Mouse (Mus musculus): Measurements from ENCODE around the gene Hdac9. TPM values are rescaled to one million over a fixed set of nuclear protein-coding genes. Genes with fewer than 3 reads are reported as not detected.

Gene Hdac9
- polyA plus RNA-seq, 1 experiment from 2014 or later, result 7.3 TPM

DNA sequence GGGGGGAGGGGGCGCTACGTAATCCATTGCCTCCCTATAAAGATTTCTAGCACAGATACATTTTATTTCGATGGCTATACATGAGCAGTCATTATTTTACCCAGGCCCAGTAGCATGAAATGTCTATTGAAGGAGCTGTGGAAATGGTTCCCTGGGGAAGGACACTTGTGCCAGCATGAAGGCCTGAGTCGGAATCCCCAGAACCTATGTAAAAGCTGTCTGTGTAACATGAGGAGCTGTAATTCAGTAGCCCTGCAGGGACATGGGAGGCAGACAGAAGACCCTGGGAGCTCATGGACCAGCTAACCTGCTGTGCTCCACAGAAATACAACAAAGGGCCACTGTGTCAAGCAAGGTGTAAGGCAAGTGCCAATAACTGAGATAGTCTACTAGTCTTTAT, 75.7 kb downstream of the Hdac9 start:
- Histone ChIP-seq H3K36me3 (no peaks in the 10 kb centered on the region), H3K9ac (no peak overlapping the region), H3K27ac (no peak overlapping the region), H3K4me3 (no peak overlapping the region), H3K4me1 (no peaks in the 10 kb centered on the region), H3K27me3 (no peaks in the 10 kb centered on the region), H3K9me3 (no peaks in the 10 kb centered on the region), H3K4me2 (replicated peaks) (no peak overlapping the region)
- WGBS, result 74% methylated on average over 4 of the region's 4 CpGs
- ATAC-seq (ENCODE audit: insufficient number of reproducible peaks, insufficient read depth, low FRiP score, low TSS enrichment), result no peak

DNA sequence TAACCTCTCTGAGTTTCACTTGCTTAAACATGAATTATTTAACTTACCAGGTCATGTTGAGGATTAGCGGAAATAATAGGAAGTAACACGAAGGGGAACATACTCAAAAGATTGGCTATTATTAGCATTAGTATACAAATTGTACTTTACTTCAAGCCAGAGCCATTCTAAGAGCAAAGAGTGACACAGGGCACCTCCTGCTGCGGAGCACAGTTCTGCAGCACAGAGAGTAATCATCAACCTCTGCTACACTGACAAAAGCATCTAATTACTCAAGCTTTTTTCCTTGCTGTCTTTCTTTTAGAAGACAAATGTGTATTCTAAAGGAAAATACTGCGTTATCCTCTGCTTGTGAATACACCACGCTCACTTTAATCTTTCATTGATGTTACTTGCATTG, 79.6 kb downstream of the Hdac9 start:
- Histone ChIP-seq H3K27me3 (no peaks in the 10 kb centered on the region), H3K9ac (no peak overlapping the region), H3K4me3 (no peak overlapping the region), H3K9me3 (no peaks in the 10 kb centered on the region), H3K4me2 (replicated peaks) (no peak overlapping the region), H3K4me1 (no peaks in the 10 kb centered on the region), H3K36me3 (no peaks in the 10 kb centered on the region), H3K27ac (no peak overlapping the region)
- no peak for ATAC-seq (ENCODE audit: insufficient number of reproducible peaks, insufficient read depth, low FRiP score, low TSS enrichment)
- WGBS, result 60% methylated on average over 5 of the region's 5 CpGs

DNA sequence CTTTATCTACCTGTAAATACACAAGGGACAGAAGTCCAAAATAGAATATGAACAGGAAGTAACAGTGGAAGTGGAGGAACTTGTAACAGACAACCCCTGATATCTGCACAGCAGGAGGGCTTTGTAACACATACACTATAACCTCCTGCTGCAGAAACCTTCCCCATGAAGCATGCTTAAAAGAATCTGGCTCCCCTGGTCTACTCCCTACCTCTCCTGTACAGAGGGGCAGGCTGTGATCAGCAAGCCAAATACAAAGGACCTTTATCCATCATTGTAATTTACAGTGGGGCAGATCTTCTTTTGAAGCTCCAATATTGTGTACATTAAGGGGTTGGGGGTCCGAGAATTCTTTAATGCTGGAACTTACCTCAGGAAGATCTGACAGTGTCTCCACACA, 80.0 kb downstream of the Hdac9 start:
- no peaks in the 10 kb centered on the region for H3K4me1 ChIP-seq
- H3K9me3 ChIP-seq, result no peaks in the 10 kb centered on the region
- no peaks in the 10 kb centered on the region for H3K36me3 ChIP-seq
- H3K27me3 ChIP-seq, result no peaks in the 10 kb centered on the region
- ATAC-seq (ENCODE audit: insufficient number of reproducible peaks, insufficient read depth, low FRiP score, low TSS enrichment), result no peak
- no peak overlapping the region for H3K4me3 ChIP-seq
- no peak overlapping the region for H3K4me2 ChIP-seq (replicated peaks)
- WGBS, result 60% methylated on average over 1 of the region's 1 CpGs
- no peak overlapping the region for H3K27ac ChIP-seq
- no peak overlapping the region for H3K9ac ChIP-seq

DNA sequence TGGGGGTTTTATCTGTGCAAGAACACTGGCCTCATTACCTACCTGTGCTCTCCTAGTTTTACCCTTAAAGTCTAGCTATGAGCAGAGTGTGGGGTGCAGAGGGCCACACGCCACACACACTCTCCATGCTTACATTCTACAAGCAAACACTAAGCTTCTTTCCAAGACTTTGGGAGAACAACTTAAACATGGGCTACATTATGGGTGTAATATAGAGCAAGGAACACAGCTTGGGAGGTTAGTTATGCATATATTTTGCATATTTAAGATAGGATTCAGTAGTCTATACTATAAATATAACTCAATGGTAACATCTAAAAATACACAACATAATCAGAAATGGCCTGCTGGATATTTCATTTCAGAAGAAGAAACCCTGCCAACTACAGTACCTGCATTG, 80.8 kb downstream of the Hdac9 start:
- H3K27me3 ChIP-seq, result no peaks in the 10 kb centered on the region
- no peak for ATAC-seq (ENCODE audit: insufficient number of reproducible peaks, insufficient read depth, low FRiP score, low TSS enrichment)
- H3K4me2 ChIP-seq (replicated peaks), result no peak overlapping the region
- 87% methylated on average over 1 of the region's 1 CpGs for WGBS
- no peaks in the 10 kb centered on the region for H3K4me1 ChIP-seq
- H3K36me3 ChIP-seq, result no peaks in the 10 kb centered on the region
- H3K4me3 ChIP-seq, result no peak overlapping the region
- no peak overlapping the region for H3K27ac ChIP-seq
- H3K9ac ChIP-seq, result no peak overlapping the region
- no peaks in the 10 kb centered on the region for H3K9me3 ChIP-seq

DNA sequence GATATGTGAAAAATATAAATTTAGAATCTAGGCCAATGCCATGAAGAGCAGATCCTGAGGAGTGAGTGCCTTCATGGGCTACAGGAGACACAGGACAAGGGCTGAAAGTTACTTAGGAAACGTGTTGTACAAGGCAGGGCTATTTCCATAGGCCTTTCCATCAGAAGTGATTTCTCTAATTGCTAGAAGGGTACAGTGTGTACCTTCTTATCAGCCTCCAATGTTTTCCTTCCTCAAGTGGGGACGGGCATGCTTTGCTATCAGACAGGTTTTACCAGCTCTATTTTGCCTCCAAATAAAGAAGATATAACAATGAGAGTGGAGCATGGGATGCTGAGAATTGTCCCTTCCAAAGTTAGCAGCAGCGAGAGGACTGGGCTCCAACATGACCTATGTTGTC, 81.4 kb downstream of the Hdac9 start:
- no peaks in the 10 kb centered on the region for H3K9me3 ChIP-seq
- H3K9ac ChIP-seq, result no peak overlapping the region
- no peak overlapping the region for H3K4me3 ChIP-seq
- no peak overlapping the region for H3K4me2 ChIP-seq (replicated peaks)
- no peaks in the 10 kb centered on the region for H3K27me3 ChIP-seq
- no peaks in the 10 kb centered on the region for H3K4me1 ChIP-seq
- no peak overlapping the region for H3K27ac ChIP-seq
- H3K36me3 ChIP-seq, result no peaks in the 10 kb centered on the region
- no peak for ATAC-seq (ENCODE audit: insufficient number of reproducible peaks, insufficient read depth, low FRiP score, low TSS enrichment)
- WGBS, result 79% methylated on average over 3 of the region's 3 CpGs

GRCm38 (mm10) chr12:34828684-34829083, 88.2 kb downstream of the Hdac9 start:
- H3K27me3 ChIP-seq, result no peaks in the 10 kb centered on the region
- 81% methylated on average over 3 of the region's 3 CpGs for WGBS
- no peak for ATAC-seq (ENCODE audit: insufficient number of reproducible peaks, insufficient read depth, low FRiP score, low TSS enrichment)
- H3K36me3 ChIP-seq, result no peaks in the 10 kb centered on the region
- no peaks in the 10 kb centered on the region for H3K4me1 ChIP-seq
- H3K9me3 ChIP-seq, result no peaks in the 10 kb centered on the region
- H3K27ac ChIP-seq, result no peak overlapping the region
- no peak overlapping the region for H3K4me2 ChIP-seq (replicated peaks)
- H3K9ac ChIP-seq, result no peak overlapping the region
- H3K4me3 ChIP-seq, result no peak overlapping the region

DNA sequence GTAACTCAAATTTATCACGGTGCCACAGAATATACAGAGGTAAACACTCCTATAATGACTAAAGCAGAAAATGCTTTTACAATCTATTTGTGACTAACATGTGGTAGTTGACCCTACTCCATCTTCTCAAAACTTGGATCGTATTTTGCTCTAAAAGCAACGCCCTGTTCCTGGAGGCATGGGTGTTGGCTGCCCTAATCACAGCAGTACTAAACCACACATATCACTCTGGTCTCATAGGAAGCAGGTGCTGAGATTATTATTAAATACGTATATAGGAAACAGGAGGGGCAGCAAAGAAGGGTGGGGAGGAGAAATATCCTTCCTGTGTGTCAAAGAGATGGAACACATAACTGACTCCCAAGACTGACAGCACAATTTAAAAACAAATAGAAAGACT, 90.0 kb downstream of the Hdac9 start:
- ATAC-seq (ENCODE audit: insufficient number of reproducible peaks, insufficient read depth, low FRiP score, low TSS enrichment), result no peak
- no peaks in the 10 kb centered on the region for H3K4me1 ChIP-seq
- no peak overlapping the region for H3K9ac ChIP-seq
- H3K4me2 ChIP-seq (replicated peaks), result no peak overlapping the region
- H3K9me3 ChIP-seq, result no peaks in the 10 kb centered on the region
- no peaks in the 10 kb centered on the region for H3K27me3 ChIP-seq
- H3K27ac ChIP-seq, result no peak overlapping the region
- no peaks in the 10 kb centered on the region for H3K36me3 ChIP-seq
- 86% methylated on average over 4 of the region's 4 CpGs for WGBS
- no peak overlapping the region for H3K4me3 ChIP-seq

- ATAC-seq (ENCODE audit: insufficient number of reproducible peaks, insufficient read depth, low FRiP score, low TSS enrichment), result no peak
- H3K36me3 ChIP-seq, result no peaks in the 10 kb centered on the region
- H3K27me3 ChIP-seq, result no peaks in the 10 kb centered on the region
- WGBS, result 44% methylated on average over 6 of the region's 6 CpGs
- no peak overlapping the region for H3K9ac ChIP-seq
- no peak overlapping the region for H3K27ac ChIP-seq
- H3K4me3 ChIP-seq, result no peak overlapping the region
- H3K4me1 ChIP-seq, result 0 out of 2 replicates have a peak, but pooled peaks cover 4% of the 10 kb centered on the region
- no peaks in the 10 kb centered on the region for H3K9me3 ChIP-seq
- no peak overlapping the region for H3K4me2 ChIP-seq (replicated peaks)
Observed at GRCm38 (mm10) chr12:34820229-34820628, 96.7 kb downstream of the Hdac9 start.

- H3K4me2 ChIP-seq (replicated peaks), result no peak overlapping the region
- H3K4me3 ChIP-seq, result no peak overlapping the region
- H3K4me1 ChIP-seq, result no peaks in the 10 kb centered on the region
- H3K36me3 ChIP-seq, result no peaks in the 10 kb centered on the region
- no peaks in the 10 kb centered on the region for H3K27me3 ChIP-seq
- no peak for ATAC-seq (ENCODE audit: insufficient number of reproducible peaks, insufficient read depth, low FRiP score, low TSS enrichment)
- H3K9me3 ChIP-seq, result no peaks in the 10 kb centered on the region
- H3K27ac ChIP-seq, result no peak overlapping the region
- WGBS, result 63% methylated on average over 10 of the region's 10 CpGs
- no peak overlapping the region for H3K9ac ChIP-seq
Observed at GRCm38 (mm10) chr12:34811673-34812613, 105.0 kb downstream of the Hdac9 start.

- H3K4me3 ChIP-seq, result no peak overlapping the region
- H3K4me1 ChIP-seq, result no peaks in the 10 kb centered on the region
- no peaks in the 10 kb centered on the region for H3K9me3 ChIP-seq
- WGBS, result 68% methylated on average over 2 of the region's 2 CpGs
- H3K27ac ChIP-seq, result no peak overlapping the region
- no peaks in the 10 kb centered on the region for H3K36me3 ChIP-seq
- H3K27me3 ChIP-seq, result no peaks in the 10 kb centered on the region
- no peak overlapping the region for H3K4me2 ChIP-seq (replicated peaks)
- H3K9ac ChIP-seq, result no peak overlapping the region
- no peak for ATAC-seq (ENCODE audit: insufficient number of reproducible peaks, insufficient read depth, low FRiP score, low TSS enrichment)
Observed at GRCm38 (mm10) chr12:34810221-34810620, 106.7 kb downstream of the Hdac9 start.

DNA sequence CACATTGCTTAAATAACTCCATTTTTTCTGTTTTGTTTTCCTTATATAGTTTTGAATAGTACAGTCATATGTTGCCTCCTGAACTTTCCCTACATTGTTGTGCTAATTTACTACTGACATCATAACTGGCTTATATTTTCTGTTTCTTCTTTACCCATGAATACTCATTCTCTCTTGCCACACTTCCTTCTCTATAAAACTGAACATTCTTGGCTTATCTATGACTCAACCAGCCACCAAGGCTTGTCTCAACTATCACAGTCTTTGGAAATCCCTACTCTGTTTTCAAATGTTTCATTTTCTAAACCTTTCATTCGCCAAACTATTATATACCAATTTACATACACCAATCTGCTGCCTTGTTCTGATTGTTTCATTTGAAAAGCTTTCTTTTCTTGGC, 108.7 kb downstream of the Hdac9 start:
- WGBS, result 85% methylated on average over 1 of the region's 1 CpGs
- no peak for ATAC-seq (ENCODE audit: insufficient number of reproducible peaks, insufficient read depth, low FRiP score, low TSS enrichment)
- Histone ChIP-seq H3K36me3 (no peaks in the 10 kb centered on the region), H3K9ac (no peak overlapping the region), H3K4me1 (no peaks in the 10 kb centered on the region), H3K9me3 (no peaks in the 10 kb centered on the region), H3K27ac (no peak overlapping the region), H3K27me3 (no peaks in the 10 kb centered on the region), H3K4me3 (no peak overlapping the region), H3K4me2 (replicated peaks) (no peak overlapping the region)

GRCm38 (mm10) chr12:34806528-34806927, 110.4 kb downstream of the Hdac9 start:
- Histone ChIP-seq H3K9me3 (no peaks in the 10 kb centered on the region), H3K27ac (no peak overlapping the region), H3K4me1 (no peaks in the 10 kb centered on the region), H3K4me3 (no peak overlapping the region), H3K4me2 (replicated peaks) (no peak overlapping the region), H3K9ac (no peak overlapping the region), H3K36me3 (no peaks in the 10 kb centered on the region), H3K27me3 (no peaks in the 10 kb centered on the region)
- no peak for ATAC-seq (ENCODE audit: insufficient number of reproducible peaks, insufficient read depth, low FRiP score, low TSS enrichment)
